Mouse (Mus musculus) hindbrain, postnatal 0 days (tissue): ENCODE results near the gene Hdhd5. TPM values are rescaled to one million over a fixed set of nuclear protein-coding genes. Genes with fewer than 3 reads are reported as not detected.
A peak's percentile ranks its signal among the peaks of the same experiment; 100 is the strongest.

Source experiments
- ATAC-seq: fragments of 200-750 bp; cut with Nextera tagmentation; 2 replicates; pipeline ENCODE4 v1.8.0; 2017; ENCODE audit warnings: mild to moderate bottlenecking, moderate TSS enrichment, moderate library complexity
- DNase-seq: peaks from one replicate; pipeline ENCODE4 v3.0.0-alpha.2; 2015; ENCODE audit warnings: low spot score
- H3K27ac ChIP-seq: fragments of 300-500 bp; sonication (generic); 2 replicates; pipeline ENCODE4 v1.5.1; 2014; ENCODE audit warnings: mild to moderate bottlenecking
- H3K27me3 ChIP-seq: fragments of 300-500 bp; sonication (generic); 2 replicates; pipeline ENCODE4 v1.6.1; 2014; ENCODE audit warnings: low read length, mixed read lengths; ENCODE audit not compliant: insufficient read depth
- H3K36me3 ChIP-seq: fragments of 300-500 bp; sonication (generic); 2 replicates; pipeline ENCODE4 v1.6.1; 2014; ENCODE audit warnings: low read length, mixed read lengths; ENCODE audit not compliant: insufficient read depth
- H3K4me1 ChIP-seq: fragments of 300-500 bp; sonication (generic); 2 replicates; pipeline ENCODE4 v1.6.1; 2014; ENCODE audit warnings: antibody characterized with exemption, low read length, mixed read lengths; ENCODE audit not compliant: insufficient read depth
- H3K4me2 ChIP-seq: fragments of 300-500 bp; sonication (generic); 2 replicates; pipeline ENCODE4 v1.6.1; 2014; ENCODE audit warnings: low read depth, mild to moderate bottlenecking, low read length, moderate library complexity, mixed read lengths
- H3K4me3 ChIP-seq: fragments of 300-500 bp; sonication (generic); 2 replicates; pipeline ENCODE4 v1.5.1; 2014; ENCODE audit warnings: low read length
- H3K9ac ChIP-seq: fragments of 300-500 bp; sonication (generic); replicated peaks from 2 replicates; pipeline ENCODE4 v1.6.1; 2014; ENCODE audit warnings: mild to moderate bottlenecking, low read length, moderate library complexity, mixed read lengths
- H3K9me3 ChIP-seq: fragments of 300-500 bp; sonication (generic); 2 replicates; pipeline ENCODE4 v1.6.1; 2016; ENCODE audit warnings: low read length, mixed read lengths
- CTCF ChIP-seq: IDR thresholded peaks from 2 replicates; pipeline ENCODE4 v1.5.1; 2016; ENCODE audit warnings: antibody characterized with exemption, control low read depth, low read depth
- WGBS: fragments of 180-500 bp; shearing (Covaris S2); extraction: QIAGEN DNeasy Blood & Tissue Kit; methylation state at CpG from one replicate; pipeline ENCODE4 v1.1.7; 2014; 5-methylcytosine and 5-hydroxymethylcytosine counted together
- polyA plus RNA-seq: library from polyadenylated mRNA; unstranded; fragments of >200 nt; fragmentation: Nextera tagmentation; extraction: Ambion mirVana; gene quantifications from 2 replicates; pipeline ENCODE4 v1.2.1, GENCODE M21; 2015
- total RNA-seq: library from RNA; depleted of rRNA; stranded (reverse); fragments of >200 nt; gene quantifications from 2 replicates; pipeline ENCODE4 v1.2.3, GENCODE M21; 2014

Gene Hdhd5
- total and polyA plus RNA-seq, 2 experiments from 2014 or later, result 19.1 to 38.9 TPM

GRCm38 (mm10) chr6:120548581-120548980 is 17.5 kb upstream of the Hdhd5 start:
- no peak for DNase-seq
- no peak overlapping the region for H3K4me2 ChIP-seq
- no peak overlapping the region for H3K27ac ChIP-seq
- H3K9ac ChIP-seq, result no peak overlapping the region
- H3K9me3 ChIP-seq, result no peaks in the 10 kb centered on the region
- no peaks in the 10 kb centered on the region for H3K36me3 ChIP-seq
- H3K27me3 ChIP-seq, result no peaks in the 10 kb centered on the region
- no peak overlapping the region for H3K4me3 ChIP-seq
- WGBS, result 88% methylated on average over 3 of the region's 3 CpGs
- no peak for TF ChIP-seq CTCF
- no peaks in the 10 kb centered on the region for H3K4me1 ChIP-seq
- no peak for ATAC-seq

DNA sequence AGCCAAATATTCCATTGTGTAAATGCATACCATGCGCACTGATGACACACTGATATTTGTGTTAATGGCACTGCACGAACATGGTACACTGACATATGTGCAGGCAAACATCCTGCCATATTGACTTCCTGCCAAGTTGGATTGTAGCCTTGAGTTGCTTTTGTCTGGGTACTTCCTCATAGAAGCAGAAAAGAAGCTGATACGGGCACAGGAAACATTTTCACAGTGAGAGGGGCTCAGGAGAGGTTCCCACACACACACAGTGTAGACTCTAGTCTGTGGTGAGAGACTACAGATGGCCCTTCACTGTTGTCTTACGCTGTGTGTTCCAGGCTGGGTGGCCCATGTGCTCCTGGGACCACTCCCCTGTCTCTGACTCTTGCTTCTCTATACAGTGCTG is 15.9 kb upstream of the Hdhd5 start:
- H3K27me3 ChIP-seq, result no peaks in the 10 kb centered on the region
- H3K9me3 ChIP-seq, result no peaks in the 10 kb centered on the region
- H3K4me1 ChIP-seq, result no peaks in the 10 kb centered on the region
- H3K4me2 ChIP-seq, result no peak overlapping the region
- no peak overlapping the region for H3K4me3 ChIP-seq
- TF ChIP-seq CTCF, result no peak
- WGBS, result 58% methylated on average over 4 of the region's 4 CpGs
- ATAC-seq, result no peak
- no peak overlapping the region for H3K27ac ChIP-seq
- no peak for DNase-seq
- H3K9ac ChIP-seq, result no peak overlapping the region
- H3K36me3 ChIP-seq, result no peaks in the 10 kb centered on the region

GRCm38 (mm10) chr6:120546292-120546691 is 15.2 kb upstream of the Hdhd5 start:
- H3K27ac ChIP-seq, result no peak overlapping the region

GRCm38 (mm10) chr6:120542061-120542460 is 10.9 kb upstream of the Hdhd5 start:
- no peak for ATAC-seq
- Histone ChIP-seq H3K36me3 (no peaks in the 10 kb centered on the region), H3K27ac (no peak overlapping the region), H3K9me3 (no peaks in the 10 kb centered on the region), H3K4me2 (no peak overlapping the region), H3K4me3 (no peak overlapping the region), H3K4me1 (no peaks in the 10 kb centered on the region), H3K27me3 (no peaks in the 10 kb centered on the region), H3K9ac (no peak overlapping the region)
- 18% methylated on average over 1 of the region's 1 CpGs for WGBS
- DNase-seq, result no peak
- TF ChIP-seq CTCF, result peak; percentile 29

More at GRCm38 (mm10) chr6:120546292-120546691, 15.2 kb upstream of the Hdhd5 start:
- no peaks in the 10 kb centered on the region for H3K9me3 ChIP-seq
- no peak overlapping the region for H3K9ac ChIP-seq
- H3K27me3 ChIP-seq, result no peaks in the 10 kb centered on the region
- no peaks in the 10 kb centered on the region for H3K36me3 ChIP-seq
- H3K4me1 ChIP-seq, result no peaks in the 10 kb centered on the region
- H3K4me2 ChIP-seq, result no peak overlapping the region
- TF ChIP-seq CTCF, result no peak
- DNase-seq (no peak), ATAC-seq (no peak)
- no peak overlapping the region for H3K4me3 ChIP-seq
- WGBS, result 97% methylated on average over 3 of the region's 3 CpGs

DNA sequence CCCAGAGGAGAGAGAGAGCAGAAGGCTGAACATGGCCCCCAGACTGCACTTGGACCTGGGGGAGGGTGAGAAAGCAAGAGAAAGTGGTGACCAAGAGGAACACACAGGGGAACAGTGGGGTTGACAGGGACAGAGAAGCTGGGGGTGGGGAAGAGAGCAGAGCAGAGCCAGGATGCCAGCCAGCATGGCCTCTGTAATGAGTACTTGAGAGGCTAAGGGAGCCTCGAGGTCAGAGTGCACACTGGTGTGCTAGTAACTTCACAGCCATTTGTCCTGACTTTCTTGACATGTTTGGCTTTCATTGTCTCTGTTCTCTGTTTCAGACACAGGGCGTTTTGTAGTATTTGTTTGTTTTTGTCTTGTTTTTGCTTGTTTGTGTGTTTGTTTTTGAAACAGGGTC is 10.3 kb upstream of the Hdhd5 start:
- no peak for TF ChIP-seq CTCF
- no peak for DNase-seq
- Histone ChIP-seq H3K27me3 (no peaks in the 10 kb centered on the region), H3K4me1 (no peaks in the 10 kb centered on the region), H3K4me3 (no peak overlapping the region), H3K36me3 (no peaks in the 10 kb centered on the region), H3K9ac (no peak overlapping the region), H3K27ac (no peak overlapping the region), H3K4me2 (no peak overlapping the region), H3K9me3 (no peaks in the 10 kb centered on the region)
- WGBS, result 42% methylated on average over 2 of the region's 2 CpGs
- no peak for ATAC-seq

DNA sequence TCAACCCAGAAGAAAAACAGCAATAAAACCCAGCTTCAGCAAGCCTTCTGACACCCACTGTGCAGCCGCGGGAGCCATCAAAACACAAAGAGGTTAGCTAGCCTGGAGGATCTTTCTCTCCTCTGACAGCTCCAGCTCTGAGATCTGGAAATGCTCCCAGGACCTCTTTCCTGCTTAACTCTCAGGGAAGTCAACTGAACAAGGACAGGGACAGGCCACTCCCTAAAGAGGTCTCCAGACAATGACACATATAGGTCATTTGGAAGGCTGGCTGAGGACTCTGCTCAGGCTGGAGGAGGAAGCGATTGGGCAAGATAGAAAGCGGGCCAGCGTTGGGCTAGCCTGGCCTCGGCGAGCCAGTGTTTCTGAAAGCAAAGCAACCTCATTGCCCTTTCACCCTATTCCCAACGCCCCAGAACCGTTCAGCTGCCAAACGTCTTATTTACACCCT is 8.7 kb upstream of the Hdhd5 start:
- H3K4me2 ChIP-seq, result peak overlapping the region; percentile 48; the same call in 1 of the 2 replicates
- no peaks in the 10 kb centered on the region for H3K27me3 ChIP-seq
- peak overlapping the region; percentile 54 for H3K27ac ChIP-seq
- H3K4me3 ChIP-seq, result no peak overlapping the region
- no peaks in the 10 kb centered on the region for H3K9me3 ChIP-seq
- no peaks in the 10 kb centered on the region for H3K4me1 ChIP-seq
- TF ChIP-seq CTCF, result no peak
- ATAC-seq, result peak; percentile 25; the same call in 1 of the 2 replicates
- no peak overlapping the region for H3K9ac ChIP-seq
- peak; percentile 24 for DNase-seq
- H3K36me3 ChIP-seq, result no peaks in the 10 kb centered on the region
- WGBS, result 35% methylated on average over 10 of the region's 10 CpGs

- TF ChIP-seq CTCF, result peak; percentile 100
- Histone ChIP-seq H3K9ac (no peak overlapping the region), H3K36me3 (no peaks in the 10 kb centered on the region), H3K4me1 (no peaks in the 10 kb centered on the region), H3K27me3 (no peaks in the 10 kb centered on the region), H3K27ac (peak overlapping the region; percentile 54), H3K4me2 (peak overlapping the region; percentile 48), H3K9me3 (no peaks in the 10 kb centered on the region), H3K4me3 (peak overlapping the region; percentile 17)
- ATAC-seq (peak; percentile 92), DNase-seq (peak; percentile 92)
- WGBS, result 4% methylated on average over 16 of the region's 16 CpGs
These were observed 8.1 kb upstream of the Hdhd5 start for GRCm38 (mm10) chr6:120539132-120539759.
